Mouse (Mus musculus) kidney, adult 2 months (tissue): ENCODE data around the gene Ubac1.

Experiments
- CTCF ChIP-seq: fragments of 200-500 bp; conservative IDR thresholded peaks from 2 replicates; pipeline ENCODE4 v1.5.1; 2011; ENCODE audit warnings: low read depth, mild to moderate bottlenecking, control low read depth, low read length, moderate library complexity, mixed read lengths; ENCODE audit not compliant: insufficient read depth, insufficient read length
- POLR2A ChIP-seq: fragments of 200-500 bp; IDR thresholded peaks from one replicate; pipeline ENCODE4 v1.6.1; 2011; ENCODE audit warnings: low read depth, low read length, control low read depth

DNA sequence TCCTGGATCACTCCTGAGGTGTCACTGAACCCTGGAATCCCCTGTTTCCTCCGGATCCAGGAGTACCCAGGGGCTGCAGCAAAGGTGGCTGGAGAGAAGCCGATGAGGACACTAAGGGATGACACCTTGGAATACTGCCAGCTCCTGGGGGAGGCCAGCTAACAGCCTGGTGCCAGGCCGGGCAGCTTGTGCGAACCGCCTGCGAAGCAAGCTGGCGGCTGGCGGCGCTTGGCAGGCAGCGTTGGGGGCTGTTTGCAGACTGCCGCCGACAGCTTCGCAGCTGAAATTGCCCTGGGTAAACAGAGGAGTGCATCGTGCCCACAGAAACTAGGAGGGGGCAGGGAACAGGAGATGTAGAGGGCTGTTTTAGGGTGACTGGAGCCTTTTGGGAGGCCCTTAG is 18.4 kb upstream of the Ubac1 start:
- no peak for TF ChIP-seq CTCF
- no peak for TF ChIP-seq POLR2A
